Comparison of ENCODE assay signal across 1 mouse cellular context in the genomic region with DNA sequence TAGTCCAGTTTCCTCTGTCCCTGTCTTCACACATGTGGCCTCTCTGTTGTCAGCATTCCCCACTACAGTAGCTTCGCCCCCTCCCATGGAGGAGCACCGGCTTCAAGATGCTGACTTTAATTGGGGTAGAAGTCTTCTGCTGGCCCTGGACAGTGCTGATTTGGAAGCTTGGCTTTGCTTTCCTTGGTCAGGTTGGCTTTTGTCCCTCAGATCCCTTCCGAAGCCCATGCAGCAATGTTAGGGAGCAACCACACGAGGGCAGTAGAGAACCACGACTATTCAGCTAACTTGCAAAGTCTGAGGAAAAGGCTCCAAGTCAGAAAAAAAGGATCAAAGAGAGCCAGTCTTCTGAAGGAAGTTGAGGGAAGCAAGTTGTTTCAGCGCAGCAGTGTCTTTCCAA.
TF ChIP-seq lines count a peak whose summit lies in the region.

No protein-coding gene starts in this region.

TF ChIP-seq in CH12.LX, 34 proteins besides CTCF, POLR2A, EP300 and RAD21:
- TF ChIP-seq SMC3 (IDR thresholded peaks at IDR 0.05; ENCODE audit: low read depth, low read length) (peak; percentile 71), NELFE (IDR thresholded peaks at IDR 0.05; ENCODE audit: low read depth, low read length) (0 out of 2 replicates have a peak, but pooled peaks have one; percentile 14), ZC3H11A (IDR thresholded peaks at IDR 0.05; ENCODE audit: low read depth, low read length) (0 out of 2 replicates have a peak, but pooled peaks have one; percentile 17), ZNF384 (IDR thresholded peaks at IDR 0.05; ENCODE audit: low read depth, low read length) (peak; percentile 32; the same call in 1 of the 2 replicates), USF2 (conservative IDR thresholded peaks at IDR 0.05; ENCODE audit: low read depth, low read length) (no peak), IRF4 (IDR thresholded peaks at IDR 0.05; ENCODE audit: low read depth, low read length) (0 out of 2 replicates have a peak, but pooled peaks have one; percentile 6)
TF ChIP-seq in CH12.LX: peak in this region for 5.
